Mouse (Mus musculus) stomach, embryonic 15.5 days (tissue): Measurements from ENCODE around the gene Bad. TPM values are rescaled to one million over a fixed set of nuclear protein-coding genes. Genes with fewer than 3 reads are reported as not detected.

Source experiments
- ATAC-seq: fragments of 200-750 bp; cut with Nextera tagmentation; 2 replicates; pipeline ENCODE4 v1.8.0; 2017; ENCODE audit warnings: low read depth, moderate number of reproducible peaks, moderate TSS enrichment; ENCODE audit not compliant: insufficient read depth, low FRiP score
- H3K27ac ChIP-seq: fragments of 300-500 bp; sonication (generic); 2 replicates; pipeline ENCODE4 v1.5.1; 2015; ENCODE audit warnings: mild to moderate bottlenecking, inconsistent platforms
- H3K27me3 ChIP-seq: fragments of 300-500 bp; sonication (generic); replicated peaks from 2 replicates; pipeline ENCODE4 v1.6.1; 2015; ENCODE audit warnings: inconsistent platforms
- H3K36me3 ChIP-seq: fragments of 300-500 bp; sonication (generic); 2 replicates; pipeline ENCODE4 v1.6.1; 2015; ENCODE audit warnings: inconsistent platforms
- H3K4me1 ChIP-seq: fragments of 300-500 bp; sonication (generic); 2 replicates; pipeline ENCODE4 v1.6.1; 2015; ENCODE audit warnings: inconsistent platforms
- H3K4me2 ChIP-seq: fragments of 300-500 bp; sonication (generic); 2 replicates; pipeline ENCODE4 v1.6.1; 2015; ENCODE audit warnings: mild to moderate bottlenecking, inconsistent platforms
- H3K4me3 ChIP-seq: fragments of 300-500 bp; sonication (generic); replicated peaks from 2 replicates; pipeline ENCODE4 v1.5.1; 2015; ENCODE audit warnings: inconsistent platforms
- H3K9ac ChIP-seq: fragments of 300-500 bp; sonication (generic); 2 replicates; pipeline ENCODE4 v1.6.1; 2015; ENCODE audit warnings: inconsistent platforms
- H3K9me3 ChIP-seq: fragments of 300-500 bp; sonication (generic); 2 replicates; pipeline ENCODE4 v1.6.1; 2016; ENCODE audit warnings: inconsistent platforms
- WGBS: fragments of 180-500 bp; shearing (Covaris S2); methylation state at CpG from one replicate; pipeline ENCODE4 v1.1.7; 2015; 5-methylcytosine and 5-hydroxymethylcytosine counted together
- polyA plus RNA-seq: library from polyadenylated mRNA; unstranded; fragments of >200 nt; fragmentation: Nextera tagmentation; extraction: Ambion mirVana; gene quantifications from 2 replicates; pipeline ENCODE4 v1.2.1, GENCODE M21; 2015

Gene Bad
- polyA plus RNA-seq, 1 experiment from 2014 or later, result 75.8 TPM

DNA sequence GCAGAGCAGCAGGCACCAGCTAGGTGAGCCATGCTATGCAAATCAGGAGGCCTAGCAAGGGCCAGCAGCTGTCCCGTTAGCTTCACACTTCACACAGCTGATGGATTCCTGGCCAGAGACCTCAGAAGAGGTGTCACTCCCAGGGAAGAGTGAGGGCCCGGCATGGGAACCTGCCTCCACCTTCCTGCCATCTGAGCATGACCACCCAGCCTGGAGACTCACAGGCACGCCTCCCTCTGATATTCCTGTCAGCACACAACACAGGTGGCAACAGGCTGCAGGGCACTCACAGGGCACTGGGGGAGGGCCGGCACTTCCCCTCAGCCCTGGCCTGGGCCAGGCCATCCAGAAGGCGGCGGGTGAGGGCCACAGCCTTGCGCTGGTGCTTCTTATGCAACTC, 13.8 kb downstream of the Bad start:
- Histone ChIP-seq H3K4me3 (no peak overlapping the region), H3K9me3 (no peaks in the 10 kb centered on the region), H3K9ac (no peak overlapping the region), H3K4me2 (no peak overlapping the region), H3K27ac (no peak overlapping the region), H3K27me3 (no peaks in the 10 kb centered on the region), H3K36me3 (peaks cover 57% of the 10 kb centered on the region), H3K4me1 (peaks cover 12% of the 10 kb centered on the region)
- ATAC-seq, result no peak
- WGBS, result 62% methylated on average over 7 of the region's 7 CpGs

DNA sequence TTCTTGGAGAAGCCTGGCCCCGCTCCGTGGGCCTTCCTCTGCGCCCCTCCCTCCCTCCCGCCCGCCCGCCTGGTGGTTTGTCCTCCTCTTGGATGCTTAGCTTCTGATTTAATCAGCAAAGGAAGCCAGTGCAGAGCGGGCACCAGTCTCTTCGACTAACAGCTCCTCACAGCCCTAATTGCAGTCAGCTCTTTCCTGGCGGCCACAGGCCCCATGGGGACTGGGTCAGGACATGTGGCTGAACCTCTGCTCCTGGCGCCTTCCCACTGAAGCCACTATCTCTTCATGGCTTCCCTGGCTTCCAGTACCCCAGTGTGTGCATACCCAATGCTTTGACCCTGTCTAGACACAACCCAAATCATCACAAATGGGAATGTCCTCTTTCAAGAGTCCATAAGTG, 14.8 kb downstream of the Bad start:
- H3K4me3 ChIP-seq, result no peak overlapping the region
- no peak overlapping the region for H3K27ac ChIP-seq
- no peak overlapping the region for H3K4me2 ChIP-seq
- H3K36me3 ChIP-seq, result peaks cover 62% of the 10 kb centered on the region
- no peak overlapping the region for H3K9ac ChIP-seq
- no peaks in the 10 kb centered on the region for H3K9me3 ChIP-seq
- ATAC-seq, result no peak
- WGBS, result 83% methylated on average over 10 of the region's 10 CpGs
- peaks cover 12% of the 10 kb centered on the region for H3K4me1 ChIP-seq
- H3K27me3 ChIP-seq, result no peaks in the 10 kb centered on the region

DNA sequence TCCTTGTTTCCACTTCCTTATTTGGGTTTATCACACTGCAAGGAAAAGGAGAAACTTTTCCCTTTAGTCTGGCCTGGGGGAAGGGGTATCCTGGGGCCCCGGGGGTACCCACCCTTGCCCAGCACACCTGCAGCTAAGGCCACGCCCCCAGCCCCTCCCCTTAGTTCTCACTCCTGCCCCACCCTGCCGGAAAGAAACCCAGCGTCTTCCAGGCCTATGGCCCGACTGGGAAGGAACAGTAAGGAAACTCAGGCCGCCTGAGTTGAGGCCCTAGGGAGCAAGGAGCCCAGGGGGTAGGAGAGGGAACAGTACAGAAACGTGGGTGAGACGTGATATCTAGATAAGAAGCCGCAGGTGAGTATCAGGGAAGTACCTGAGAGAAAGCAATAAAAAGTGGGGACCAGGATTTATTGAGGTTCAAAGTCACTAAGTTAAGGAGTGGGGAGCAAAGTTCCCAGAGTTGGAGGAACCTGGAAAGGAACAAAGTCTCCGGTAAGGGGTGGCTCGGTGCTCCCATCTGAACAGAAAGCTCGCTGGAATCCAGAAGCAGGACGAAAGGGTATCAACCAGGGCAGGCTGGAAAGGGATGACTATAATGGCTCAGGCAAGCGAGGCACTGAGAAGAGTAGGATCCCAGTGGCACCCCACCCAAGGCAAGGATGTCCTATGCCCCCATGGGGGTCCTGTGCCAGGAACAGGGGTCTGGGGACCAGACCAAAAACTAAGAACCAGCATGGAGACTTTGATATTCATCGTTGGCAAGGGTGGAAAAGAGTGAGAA, 27.0 kb downstream of the Bad start:
- peak overlapping the region; percentile 69 for H3K4me3 ChIP-seq
- peak overlapping the region; percentile 62 for H3K27ac ChIP-seq
- peak overlapping the region; percentile 45 for H3K9ac ChIP-seq
- ATAC-seq, result peak; percentile 42; the same call in 1 of the 2 replicates
- peaks cover 34% of the 10 kb centered on the region for H3K36me3 ChIP-seq
- peak overlapping the region; percentile 81 for H3K4me2 ChIP-seq
- 9% methylated on average over 15 of the region's 15 CpGs for WGBS
- no peaks in the 10 kb centered on the region for H3K27me3 ChIP-seq
- no peaks in the 10 kb centered on the region for H3K9me3 ChIP-seq
- peaks cover 46% of the 10 kb centered on the region for H3K4me1 ChIP-seq

DNA sequence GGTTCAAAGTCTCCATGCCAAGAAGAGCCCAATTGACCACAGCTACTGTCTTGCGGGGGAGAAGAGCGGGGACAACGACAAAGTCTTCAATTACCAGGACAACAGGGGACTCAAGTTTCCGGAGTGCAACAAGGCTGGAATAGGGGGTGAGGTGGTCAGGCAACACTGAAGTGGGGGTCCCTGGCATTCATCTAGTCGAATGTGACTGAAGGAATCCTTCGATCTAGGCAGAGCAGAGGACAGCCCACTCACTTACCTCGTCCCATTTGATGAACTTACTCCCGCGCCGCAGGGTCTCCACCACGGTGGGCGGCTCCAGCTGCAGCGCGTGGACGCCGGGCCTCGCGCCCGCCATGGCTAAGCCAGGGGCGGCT, 27.6 kb downstream of the Bad start:
- WGBS, result under 1% methylated on average over 20 of the region's 20 CpGs
- H3K9me3 ChIP-seq, result no peaks in the 10 kb centered on the region
- no peak for ATAC-seq
- peak overlapping the region; percentile 81 for H3K4me2 ChIP-seq
- no peaks in the 10 kb centered on the region for H3K27me3 ChIP-seq
- H3K27ac ChIP-seq, result peak overlapping the region; percentile 62
- H3K36me3 ChIP-seq, result peaks cover 28% of the 10 kb centered on the region
- peak overlapping the region; percentile 69 for H3K4me3 ChIP-seq
- H3K4me1 ChIP-seq, result peaks cover 48% of the 10 kb centered on the region
- H3K9ac ChIP-seq, result peak overlapping the region; percentile 45

DNA sequence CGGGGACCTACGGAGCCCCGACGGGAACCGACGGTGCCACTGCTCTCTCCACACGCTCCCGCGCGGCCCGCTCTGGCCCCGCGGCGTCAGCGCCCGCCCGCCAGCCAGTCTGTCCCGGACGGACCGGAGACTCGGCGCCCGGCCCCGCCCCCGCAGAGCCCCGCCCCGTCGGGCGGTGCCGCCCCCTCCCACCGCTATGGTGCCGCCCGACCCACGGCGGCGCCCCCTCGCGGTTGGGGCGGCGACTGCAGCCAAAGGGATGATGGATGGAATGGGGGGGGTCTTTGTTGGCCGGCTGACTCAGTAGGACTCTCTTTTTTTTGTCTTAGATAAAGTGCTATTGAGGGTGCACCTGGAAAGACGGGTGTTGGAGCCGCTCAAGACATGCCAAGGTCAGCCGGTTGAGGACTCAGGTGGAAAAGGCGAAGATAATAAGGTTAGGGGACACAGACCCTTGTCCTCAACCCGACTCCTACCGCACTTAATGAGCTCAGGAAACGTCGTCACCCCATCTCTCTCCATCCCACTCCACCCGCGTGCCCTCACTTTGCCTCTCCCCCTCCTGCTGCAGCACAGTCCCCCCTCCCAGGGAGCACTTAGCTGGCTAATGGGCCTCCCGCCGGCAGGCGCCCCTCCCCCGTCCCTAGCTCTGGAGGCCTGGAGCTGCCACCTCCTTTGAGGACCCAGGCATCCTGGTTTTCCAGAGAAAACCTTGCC, 28.2 kb downstream of the Bad start:
- Histone ChIP-seq H3K27ac (peak overlapping the region; percentile 62), H3K9ac (peak overlapping the region; percentile 45), H3K4me1 (peaks cover 48% of the 10 kb centered on the region), H3K4me3 (peak overlapping the region; percentile 69), H3K9me3 (no peaks in the 10 kb centered on the region), H3K36me3 (peaks cover 22% of the 10 kb centered on the region), H3K27me3 (no peaks in the 10 kb centered on the region), H3K4me2 (peak overlapping the region; percentile 81)
- WGBS, result 1% methylated on average over 53 of the region's 55 CpGs
- peak; percentile 65 for ATAC-seq

DNA sequence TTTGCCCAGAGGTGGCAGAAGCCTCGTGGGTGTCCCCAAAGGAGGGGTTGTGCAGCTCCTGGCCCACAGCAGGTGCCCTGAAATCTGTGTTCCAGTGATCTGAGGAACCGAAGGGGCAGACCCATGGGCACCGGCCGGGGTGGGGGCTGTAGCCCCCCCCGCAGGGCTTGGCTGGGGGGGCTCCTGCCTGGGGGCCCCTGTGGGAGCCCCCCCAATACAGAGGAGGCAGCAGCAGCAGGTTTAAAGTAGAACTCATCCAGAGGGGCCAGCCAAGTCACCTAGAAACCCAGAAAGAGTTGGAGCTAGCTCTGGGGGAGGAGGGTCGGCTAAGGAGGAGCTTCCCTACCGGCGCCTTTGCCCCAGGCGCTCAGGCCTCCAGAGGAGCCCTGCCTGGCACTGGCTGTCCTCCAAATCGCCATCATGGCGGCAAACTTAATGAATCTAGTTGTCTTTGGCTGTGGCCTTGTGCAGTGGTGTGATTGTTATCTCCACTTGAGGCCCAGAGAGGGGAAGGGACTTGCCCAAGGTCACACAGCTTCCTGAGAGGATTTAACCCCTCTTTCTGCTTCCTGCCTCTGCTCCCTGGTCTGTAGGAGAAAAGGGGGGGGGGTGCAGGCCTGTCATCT, 28.9 kb downstream of the Bad start:
- Histone ChIP-seq H3K4me1 (peaks cover 48% of the 10 kb centered on the region), H3K27me3 (no peaks in the 10 kb centered on the region), H3K9ac (0 out of 2 replicates have a peak overlapping the region, but pooled peaks have one; percentile 5), H3K9me3 (no peaks in the 10 kb centered on the region), H3K4me2 (peak overlapping the region; percentile 81), H3K4me3 (peak overlapping the region; percentile 69; the same call in 1 of the 2 replicates), H3K36me3 (peaks cover 15% of the 10 kb centered on the region), H3K27ac (peak overlapping the region; percentile 49)
- ATAC-seq, result no peak
- WGBS, result 28% methylated on average over 11 of the region's 11 CpGs

DNA sequence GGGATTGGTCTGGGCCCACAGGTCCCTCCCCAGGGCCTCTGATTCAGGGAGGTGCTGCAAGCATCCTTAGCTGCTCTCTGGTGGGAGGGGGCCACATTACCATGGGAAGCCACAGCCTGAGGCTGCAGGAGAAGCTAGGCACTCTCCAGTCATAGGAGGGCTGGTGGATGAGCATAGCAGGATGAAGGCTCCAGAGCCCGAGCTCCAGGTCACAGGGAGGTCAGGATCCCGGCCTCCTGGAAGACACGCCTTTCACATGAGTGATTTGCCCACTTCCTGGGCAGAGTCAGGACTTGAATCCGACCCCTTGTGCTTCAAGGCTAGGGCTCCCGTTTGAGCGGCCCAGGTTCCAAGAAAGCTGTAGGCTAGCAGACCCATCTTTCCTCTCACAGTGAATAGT, 30.0 kb downstream of the Bad start:
- Histone ChIP-seq H3K27ac (peak overlapping the region; percentile 49; the same call in 1 of the 2 replicates), H3K27me3 (no peaks in the 10 kb centered on the region), H3K9me3 (no peaks in the 10 kb centered on the region), H3K9ac (peak overlapping the region; percentile 0; the same call in 1 of the 2 replicates), H3K4me3 (no peak overlapping the region), H3K36me3 (peaks cover 5% of the 10 kb centered on the region), H3K4me2 (no peak overlapping the region), H3K4me1 (peaks cover 58% of the 10 kb centered on the region)
- 34% methylated on average over 6 of the region's 6 CpGs for WGBS
- no peak for ATAC-seq

DNA sequence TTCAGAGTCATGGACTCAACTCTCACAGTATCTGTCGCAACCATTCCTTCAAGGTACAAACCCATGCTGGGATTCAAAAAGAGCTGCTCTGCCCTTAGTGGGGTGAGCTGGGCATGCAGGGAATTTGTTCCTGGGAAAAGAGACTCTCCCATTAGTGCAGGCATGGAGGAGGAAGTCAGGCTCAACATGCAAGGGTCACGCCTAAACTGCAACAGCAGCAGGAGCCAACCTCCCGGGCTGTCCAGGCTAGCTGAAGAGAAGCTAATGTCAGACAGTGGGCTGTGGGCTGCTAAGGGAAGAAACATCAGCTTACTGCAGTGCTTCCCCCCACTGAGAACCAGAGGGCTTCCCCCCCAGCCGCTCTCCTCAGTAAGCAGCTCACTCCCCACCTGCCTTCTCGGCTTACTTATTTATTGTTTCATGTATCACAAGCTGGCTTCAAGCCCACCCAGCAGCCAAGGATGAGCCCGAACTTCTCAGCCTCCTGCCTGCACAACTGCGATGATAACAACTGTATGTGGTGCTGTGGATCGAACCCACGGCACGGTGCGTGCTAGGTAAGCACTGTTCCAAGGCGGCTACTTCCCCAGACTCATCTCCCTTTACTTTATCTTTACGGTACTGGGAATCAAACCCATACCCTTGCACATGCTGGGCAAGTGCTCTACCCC, 30.7 kb downstream of the Bad start:
- no peaks in the 10 kb centered on the region for H3K36me3 ChIP-seq
- H3K9me3 ChIP-seq, result no peaks in the 10 kb centered on the region
- no peak overlapping the region for H3K4me2 ChIP-seq
- 75% methylated on average over 13 of the region's 13 CpGs for WGBS
- no peak overlapping the region for H3K4me3 ChIP-seq
- ATAC-seq, result no peak
- H3K27me3 ChIP-seq, result no peaks in the 10 kb centered on the region
- H3K9ac ChIP-seq, result no peak overlapping the region
- H3K4me1 ChIP-seq, result peaks cover 61% of the 10 kb centered on the region
- H3K27ac ChIP-seq, result peak overlapping the region; percentile 9; the same call in 1 of the 2 replicates

DNA sequence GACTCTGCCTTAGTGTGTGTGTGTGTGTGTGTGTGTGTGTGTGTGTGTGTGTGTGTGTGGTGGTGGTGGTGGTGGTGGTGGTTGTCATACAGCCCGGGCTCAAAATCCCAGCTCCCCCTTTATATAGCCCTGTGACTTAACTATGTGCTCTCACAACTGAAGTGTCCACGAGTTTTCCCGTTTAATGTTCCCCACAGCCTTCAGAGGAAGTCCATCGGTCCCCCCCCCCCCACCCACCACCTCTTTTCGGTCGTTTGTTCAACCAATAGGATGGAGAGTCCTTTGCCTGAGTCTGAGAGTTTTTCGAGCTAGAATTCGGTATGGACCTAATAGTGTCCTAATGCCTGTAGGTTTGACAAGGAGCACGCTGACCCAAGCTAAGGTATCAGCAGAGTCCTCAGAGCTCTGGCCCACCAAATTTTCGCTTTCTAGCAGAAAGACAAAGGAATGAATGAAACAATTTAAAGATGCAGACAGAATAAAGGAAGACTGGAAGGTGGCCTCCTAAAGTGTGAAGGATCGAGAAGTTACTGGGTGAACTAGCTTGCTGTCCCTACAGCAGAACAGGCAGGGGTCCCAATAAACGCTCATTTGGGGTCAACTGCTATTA, 32.0 kb downstream of the Bad start:
- Histone ChIP-seq H3K27ac (peak overlapping the region; percentile 77), H3K36me3 (0 out of 2 replicates have a peak, but pooled peaks cover 6% of the 10 kb centered on the region), H3K4me1 (peaks cover 60% of the 10 kb centered on the region), H3K4me2 (peak overlapping the region; percentile 68), H3K4me3 (peak overlapping the region; percentile 64), H3K9me3 (no peaks in the 10 kb centered on the region), H3K9ac (no peak overlapping the region), H3K27me3 (no peaks in the 10 kb centered on the region)
- no peak for ATAC-seq
- 31% methylated on average over 12 of the region's 12 CpGs for WGBS

DNA sequence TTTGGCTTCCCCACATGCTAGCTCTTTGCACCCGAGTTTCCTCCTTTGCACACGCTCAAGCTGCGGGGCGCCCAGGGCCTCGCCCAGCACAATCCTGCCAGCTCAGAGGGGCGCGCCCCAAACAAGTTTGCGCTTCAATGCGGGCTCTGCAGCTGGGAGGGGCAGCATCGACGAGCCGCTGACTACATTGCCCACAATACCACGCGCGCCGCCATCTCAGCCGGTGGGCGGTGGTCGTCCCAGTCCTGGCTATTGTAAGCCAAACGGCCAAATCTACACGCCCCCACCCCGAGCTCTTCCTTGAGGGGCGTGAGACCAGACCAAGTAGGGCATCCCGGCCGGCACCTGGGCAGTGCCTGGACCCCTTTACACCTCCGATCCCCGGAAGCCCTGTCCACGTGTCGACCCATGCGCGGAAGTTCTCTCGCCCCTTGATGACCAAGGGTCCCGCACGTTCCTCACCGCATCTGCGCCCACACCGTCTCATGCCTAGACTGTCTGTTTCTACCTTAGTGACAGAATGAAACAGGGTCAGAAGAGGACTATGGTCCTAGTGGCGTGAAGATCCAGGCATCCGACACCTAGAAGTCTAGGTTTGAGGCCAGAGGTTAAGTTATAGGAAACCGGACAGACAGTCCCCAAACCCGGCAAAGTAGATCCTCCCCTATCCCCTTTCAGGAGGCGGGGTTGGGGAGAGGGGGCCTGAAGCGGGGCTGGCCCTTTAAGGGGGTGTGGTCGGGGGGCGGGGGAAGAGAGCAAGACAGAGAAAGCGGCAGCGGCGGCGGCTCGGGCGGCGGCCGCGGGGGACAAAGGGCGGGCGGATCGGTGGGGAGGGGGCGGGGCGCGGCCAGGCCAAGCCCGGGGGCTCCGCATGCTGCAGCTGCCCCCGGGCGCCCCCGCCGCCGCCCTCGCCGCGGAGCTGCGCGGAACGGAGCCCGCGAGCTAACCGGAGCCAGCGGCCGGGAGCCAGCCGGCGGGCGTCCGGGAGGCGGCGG, 32.8 kb downstream of the Bad start, which contains the start of gene Ppp1r14b:
Gene Ppp1r14b, plus strand, starts transcription at position 758 of the 995 bp plus-strand sequence.
- Histone ChIP-seq H3K27ac (peak within 1 kb of the TSS; percentile 94), H3K4me1 (peaks cover 64% of the 10 kb centered on the region), H3K9me3 (no peaks in the 10 kb centered on the region), H3K9ac (peak within 1 kb of the TSS; percentile 68), H3K4me3 (peak within 1 kb of the TSS; percentile 64), H3K27me3 (no peaks in the 10 kb centered on the region), H3K36me3 (0 out of 2 replicates have a peak, but pooled peaks cover 6% of the 10 kb centered on the region), H3K4me2 (peak within 1 kb of the TSS; percentile 68)
- peak; percentile 57 for ATAC-seq
- WGBS, result under 1% methylated on average over 81 of the region's 84 CpGs
